In genomic region chr15:80181561-80181960, GRCm38 (mm10) we compare ENCODE assay signal across 27 mouse cellular contexts. TPM values are rescaled to one million over a fixed set of nuclear protein-coding genes. Genes with fewer than 3 reads are reported as not detected.
DNase-seq lines count a peak whose midpoint lies in the region; ATAC-seq and TF ChIP-seq lines count a peak whose summit lies in the region.
"Had no signal": no experiment of that assay in that cellular context is flagged by ENCODE, and none has a peak within 500 bp of the region (broad histone marks: within the 10 kb centered on the region; RNA-seq: fewer than 3 reads in every experiment).

No protein-coding gene starts in this region.

- 66% methylated on average over 7 of the region's 7 CpGs for WGBS in kidney, adult 2 months
- 92% methylated on average over 7 of the region's 7 CpGs for WGBS in kidney, embryonic 16.5 days
- 93% methylated on average over 7 of the region's 7 CpGs for whole genome bisulfite sequencing in midbrain, embryonic 11.5 days
- 83% methylated on average over 7 of the region's 7 CpGs for WGBS in midbrain, embryonic 16.5 days
- 75% methylated on average over 7 of the region's 7 CpGs for WGBS in liver, embryonic 16.5 days (ENCODE audit: insufficient replicate concordance)

- TF ChIP-seq POLR2A in kidney, adult 2 months (IDR thresholded peaks at IDR 0.05; ENCODE audit: low read depth, low read length) = no peak

- no peak overlapping the region for H3K4me2 ChIP-seq in kidney, embryonic 16.5 days (replicated peaks; ENCODE audit: low read depth, low read length)
- no peak overlapping the region for H3K4me2 ChIP-seq in midbrain, embryonic 11.5 days
- no peak overlapping the region for H3K4me2 ChIP-seq in midbrain, embryonic 16.5 days (ENCODE audit: low read length)
- no peak overlapping the region for H3K4me2 ChIP-seq in liver, embryonic 16.5 days (ENCODE audit: low read depth, low read length)
- H3K4me2 ChIP-seq: heart, embryonic 12.5 days; hindbrain, embryonic 14.5 days; midbrain, embryonic 12.5 days; neural tube, embryonic 15.5 days had no signal

- no peak overlapping the region for H3K27ac ChIP-seq in kidney, adult 2 months (ENCODE audit: insufficient read depth, low read depth, low read length)
- no peak overlapping the region for H3K27ac ChIP-seq in kidney, embryonic 16.5 days (ENCODE audit: low read length)
- H3K27ac ChIP-seq in midbrain, embryonic 11.5 days (ENCODE audit: low read depth, low read length) = no peak overlapping the region
- no peak overlapping the region for H3K27ac ChIP-seq in midbrain, embryonic 16.5 days (ENCODE audit: low read length)
- 0 out of 2 replicates have a peak overlapping the region, but pooled peaks have one; percentile 25 for H3K27ac ChIP-seq in liver, embryonic 16.5 days (ENCODE audit: low read length)
- H3K27ac ChIP-seq: hindbrain, embryonic 14.5 days; macrophage; midbrain, embryonic 12.5 days; neural tube, embryonic 15.5 days had no signal

- peaks cover 9% of the 10 kb centered on the region for H3K4me1 ChIP-seq in kidney, adult 2 months (ENCODE audit: control insufficient read depth, insufficient read depth, low read length)
- H3K4me1 ChIP-seq in kidney, embryonic 16.5 days (ENCODE audit: insufficient read depth, low read length) = peaks cover 7% of the 10 kb centered on the region
- H3K4me1 ChIP-seq in midbrain, embryonic 11.5 days (ENCODE audit: control insufficient read depth, insufficient read depth, low read length) = no peaks in the 10 kb centered on the region
- H3K4me1 ChIP-seq in midbrain, embryonic 16.5 days (ENCODE audit: control insufficient read depth, insufficient read depth, low read length) = peaks cover 2% of the 10 kb centered on the region; the same call in 1 of the 2 replicates
- H3K4me1 ChIP-seq in liver, embryonic 16.5 days (ENCODE audit: control insufficient read depth, low read depth, low read length) = peaks cover 13% of the 10 kb centered on the region

- no peak for TF ChIP-seq CTCF in kidney, adult 2 months (conservative IDR thresholded peaks at IDR 0.05; ENCODE audit: insufficient read depth, insufficient read length, low read depth, low read length)

- H3K27me3 ChIP-seq in kidney, adult 2 months (replicated peaks; ENCODE audit: control insufficient read depth, insufficient read depth, low read length) = no peaks in the 10 kb centered on the region
- no peaks in the 10 kb centered on the region for H3K27me3 ChIP-seq in kidney, embryonic 16.5 days (ENCODE audit: insufficient read depth, low read length)
- no peaks in the 10 kb centered on the region for H3K27me3 ChIP-seq in midbrain, embryonic 11.5 days (ENCODE audit: control insufficient read depth, insufficient read depth, low read length)
- H3K27me3 ChIP-seq in midbrain, embryonic 16.5 days (ENCODE audit: control insufficient read depth, insufficient read depth, low read depth, low read length) = no peaks in the 10 kb centered on the region
- no peaks in the 10 kb centered on the region; the same call in 1 of the 2 replicates for H3K27me3 ChIP-seq in liver, embryonic 16.5 days (ENCODE audit: control insufficient read depth, insufficient read depth, low read depth, low read length)
- H3K27me3 ChIP-seq: heart, embryonic 12.5 days; midbrain, embryonic 12.5 days; neural tube, embryonic 15.5 days had no signal

- H3K9ac ChIP-seq in kidney, embryonic 16.5 days (replicated peaks; ENCODE audit: low read length) = no peak overlapping the region
- H3K9ac ChIP-seq in midbrain, embryonic 11.5 days (ENCODE audit: low read length) = no peak overlapping the region
- no peak overlapping the region for H3K9ac ChIP-seq in midbrain, embryonic 16.5 days (ENCODE audit: low read depth, low read length)
- H3K9ac ChIP-seq in liver, embryonic 16.5 days (ENCODE audit: low read depth, low read length) = no peak overlapping the region
- H3K9ac ChIP-seq: heart, embryonic 12.5 days; hindbrain, embryonic 14.5 days; midbrain, embryonic 12.5 days; neural tube, embryonic 15.5 days had no signal

- no peak for ATAC-seq in kidney, embryonic 16.5 days (ENCODE audit: low FRiP score, low TSS enrichment)
- ATAC-seq in midbrain, embryonic 11.5 days (ENCODE audit: low FRiP score) = no peak
- ATAC-seq in midbrain, embryonic 16.5 days = no peak
- ATAC-seq in liver, embryonic 16.5 days (ENCODE audit: low read depth) = no peak
- ATAC-seq: activated CD4-positive, CD25-positive, alpha-beta regulatory T cell, adult 4 months; CD4-positive, CD25-positive, alpha-beta regulatory T cell, adult 4 months; forebrain, embryonic 16.5 days; intestine, embryonic 16.5 days had no signal

- no peaks in the 10 kb centered on the region for H3K36me3 ChIP-seq in kidney, adult 2 months (ENCODE audit: control insufficient read depth, insufficient read depth, low read length)
- H3K36me3 ChIP-seq in kidney, embryonic 16.5 days (ENCODE audit: insufficient read depth, low read length) = no peaks in the 10 kb centered on the region
- no peaks in the 10 kb centered on the region for H3K36me3 ChIP-seq in midbrain, embryonic 11.5 days (ENCODE audit: control insufficient read depth, insufficient read depth, low read length)
- no peaks in the 10 kb centered on the region for H3K36me3 ChIP-seq in midbrain, embryonic 16.5 days (ENCODE audit: control insufficient read depth, insufficient read depth, low read length)
- no peaks in the 10 kb centered on the region for H3K36me3 ChIP-seq in liver, embryonic 16.5 days (ENCODE audit: control insufficient read depth, insufficient read depth)
- H3K36me3 ChIP-seq: heart, embryonic 12.5 days; neural tube, embryonic 15.5 days had no signal

- H3K4me3 ChIP-seq in kidney, adult 2 months (ENCODE audit: insufficient read depth, low read depth, low read length) = no peak overlapping the region
- no peak overlapping the region for H3K4me3 ChIP-seq in kidney, embryonic 16.5 days (ENCODE audit: low read length)
- H3K4me3 ChIP-seq in midbrain, embryonic 11.5 days (ENCODE audit: low read depth, low read length) = no peak overlapping the region
- H3K4me3 ChIP-seq in midbrain, embryonic 16.5 days (ENCODE audit: low read depth, low read length) = no peak overlapping the region
- no peak overlapping the region for H3K4me3 ChIP-seq in liver, embryonic 16.5 days (ENCODE audit: low read depth, low read length)
- H3K4me3 ChIP-seq: heart, embryonic 12.5 days; midbrain, embryonic 12.5 days; neural tube, embryonic 15.5 days had no signal

- no peaks in the 10 kb centered on the region for H3K9me3 ChIP-seq in kidney, embryonic 16.5 days (ENCODE audit: low read length)
- H3K9me3 ChIP-seq in midbrain, embryonic 11.5 days (ENCODE audit: control insufficient read depth, low read length) = no peaks in the 10 kb centered on the region
- no peaks in the 10 kb centered on the region for H3K9me3 ChIP-seq in midbrain, embryonic 16.5 days (replicated peaks; ENCODE audit: control insufficient read depth, low read length, poor library complexity, severe bottlenecking)
- no peaks in the 10 kb centered on the region for H3K9me3 ChIP-seq in liver, embryonic 16.5 days (replicated peaks; ENCODE audit: control insufficient read depth, low read length)
- H3K9me3 ChIP-seq: heart, embryonic 12.5 days; midbrain, embryonic 12.5 days; neural tube, embryonic 15.5 days had no signal

- DNase-seq in adrenal gland, postnatal 14 days = peak; percentile 26
- no peak for DNase-seq in adrenal gland, postnatal 10 days
- peak; percentile 86 for DNase-seq in kidney, adult 2 months
- peak; percentile 44 for DNase-seq in midbrain, embryonic 11.5 days (ENCODE audit: low spot score, missing footprints)
- DNase-seq in thymus, postnatal 4 days = no peak
- DNase-seq: cerebellum, adult 9-11 months; heart, adult 11 months; heart, postnatal 14 days; thymus, postnatal 25 days had no signal

RNA-seq across cellular contexts. Expression of gene Mgat3, which starts 8.0 kb away (rescaled TPM):
- total RNA-seq in adrenal gland, postnatal 14 days (2021) = 6.6 and 7.6 TPM in 2 replicates
- 1 to 10 TPM; 6.0 to 8.0 TPM for total RNA-seq in adrenal gland, postnatal 10 days (2021)
- polyA plus RNA-seq in kidney, adult 2 months (2012; rRNA removed) = 70.5 and 77.1 TPM in 2 replicates
- 9.4 and 9.5 TPM in 2 replicates for polyA plus RNA-seq in kidney, embryonic 16.5 days (2015; fragmentation: Nextera tagmentation; extraction: Ambion mirVana)
- polyA plus RNA-seq in midbrain, embryonic 11.5 days (2014; fragmentation: Nextera tagmentation; extraction: Ambion mirVana) = 8.0 and 10.7 TPM in 2 replicates
- 14.1 and 15.2 TPM in 2 replicates for polyA plus RNA-seq in midbrain, embryonic 16.5 days (2015; fragmentation: Nextera tagmentation; extraction: Ambion mirVana)
- 0.36 and 0.55 TPM in 2 replicates for polyA plus RNA-seq in liver, embryonic 16.5 days (2015; fragmentation: Nextera tagmentation; extraction: Ambion mirVana)

RNA-seq across cellular contexts. Expression of gene Tab1, which starts 48.6 kb away (rescaled TPM):
- 14.6 and 23.0 TPM in 2 replicates for total RNA-seq in adrenal gland, postnatal 14 days (2021)
- total RNA-seq in adrenal gland, postnatal 10 days (2021) = 10 to 100 TPM; 16.3 to 28.9 TPM
- 26.7 and 28.5 TPM in 2 replicates for polyA plus RNA-seq in kidney, adult 2 months (2012; rRNA removed)
- polyA plus RNA-seq in kidney, embryonic 16.5 days (2015; fragmentation: Nextera tagmentation; extraction: Ambion mirVana) = 44.1 and 44.7 TPM in 2 replicates
- polyA plus RNA-seq in midbrain, embryonic 11.5 days (2014; fragmentation: Nextera tagmentation; extraction: Ambion mirVana) = 24.9 and 29.4 TPM in 2 replicates
- 35.9 and 38.3 TPM in 2 replicates for polyA plus RNA-seq in midbrain, embryonic 16.5 days (2015; fragmentation: Nextera tagmentation; extraction: Ambion mirVana)
- 11.3 and 12.2 TPM in 2 replicates for polyA plus RNA-seq in liver, embryonic 16.5 days (2015; fragmentation: Nextera tagmentation; extraction: Ambion mirVana)

RNA-seq across cellular contexts. Expression of gene Mief1, which starts 52.3 kb away (rescaled TPM):
- 42.3 and 48.6 TPM in 2 replicates for total RNA-seq in adrenal gland, postnatal 14 days (2021)
- 10 to 100 TPM; 42.8 to 46.6 TPM for total RNA-seq in adrenal gland, postnatal 10 days (2021)
- polyA plus RNA-seq in kidney, adult 2 months (2012; rRNA removed) = 16.3 and 16.9 TPM in 2 replicates
- 36.3 and 38.1 TPM in 2 replicates for polyA plus RNA-seq in kidney, embryonic 16.5 days (2015; fragmentation: Nextera tagmentation; extraction: Ambion mirVana)
- polyA plus RNA-seq in midbrain, embryonic 11.5 days (2014; fragmentation: Nextera tagmentation; extraction: Ambion mirVana) = 35.5 and 40.8 TPM in 2 replicates
- 35.2 and 37.4 TPM in 2 replicates for polyA plus RNA-seq in midbrain, embryonic 16.5 days (2015; fragmentation: Nextera tagmentation; extraction: Ambion mirVana)
- polyA plus RNA-seq in liver, embryonic 16.5 days (2015; fragmentation: Nextera tagmentation; extraction: Ambion mirVana) = 14.4 and 16.0 TPM in 2 replicates

RNA-seq across cellular contexts. Expression of gene AC140267.1, which starts 54.1 kb away (rescaled TPM):
- total RNA-seq in adrenal gland, postnatal 14 days (2021) = 7.2 and 15.4 TPM in 2 replicates
- total RNA-seq in adrenal gland, postnatal 10 days (2021) = 10 to 100 TPM in 1 of 2 experiments, 1 to 10 TPM in 1; 6.9 to 19.1 TPM
- not detected in 2 replicates for polyA plus RNA-seq in kidney, adult 2 months (2012; rRNA removed)
- 3.3 TPM in 1 of 2 replicates, not detected in the other for polyA plus RNA-seq in kidney, embryonic 16.5 days (2015; fragmentation: Nextera tagmentation; extraction: Ambion mirVana)
- polyA plus RNA-seq in midbrain, embryonic 11.5 days (2014; fragmentation: Nextera tagmentation; extraction: Ambion mirVana) = not detected in 2 replicates
- 5.5 TPM in 1 of 2 replicates, not detected in the other for polyA plus RNA-seq in midbrain, embryonic 16.5 days (2015; fragmentation: Nextera tagmentation; extraction: Ambion mirVana)
- not detected in 2 replicates for polyA plus RNA-seq in liver, embryonic 16.5 days (2015; fragmentation: Nextera tagmentation; extraction: Ambion mirVana)
- total RNA-seq: ES-E14 had no signal
- polyA plus RNA-seq: activated CD4-positive, CD25-positive, alpha-beta regulatory T cell, adult 4 months; cortical plate, adult 2 months; embryonic facial prominence, embryonic 11.5 days; forebrain, embryonic 16.5 days; hindbrain, embryonic 14.5 days; limb, embryonic 14.5 days; lung, embryonic 16.5 days; macrophage; neural tube, embryonic 15.5 days; testis, adult 2 months had no signal

Comparison
In these comparisons a context has a peak if more than half of its experiments do, and no peak if none do; other contexts are left out.
1. DNase-seq: peak in adrenal gland, postnatal 14 days (single experiment), kidney, adult 2 months (single experiment) and midbrain, embryonic 11.5 days (single experiment); none in adrenal gland, postnatal 10 days (single experiment) and thymus, postnatal 4 days (single experiment).